Mouse (Mus musculus) midbrain, embryonic 14.5 days (tissue): Measurements from ENCODE around the gene Mettl22. TPM values are rescaled to one million over a fixed set of nuclear protein-coding genes. Genes with fewer than 3 reads are reported as not detected.
A peak's percentile ranks its signal among the peaks of the same experiment; 100 is the strongest.

Source experiments
- ATAC-seq: fragments of 200-750 bp; cut with Nextera tagmentation; 2 replicates; pipeline ENCODE4 v1.8.0; 2017; ENCODE audit warnings: moderate number of reproducible peaks, moderate library complexity; ENCODE audit not compliant: low FRiP score, low TSS enrichment
- DNase-seq: peaks from one replicate; pipeline ENCODE4 v3.0.0-alpha.2; 2015
- H3K27ac ChIP-seq: fragments of 300-500 bp; sonication (generic); replicated peaks from 2 replicates; pipeline ENCODE4 v1.5.1; 2014; ENCODE audit warnings: mild to moderate bottlenecking, low read depth, low read length, moderate library complexity
- H3K27me3 ChIP-seq: fragments of 300-500 bp; sonication (generic); 2 replicates; pipeline ENCODE4 v1.6.1; 2014; ENCODE audit warnings: low read length, control low read depth, mixed read lengths; ENCODE audit not compliant: control insufficient read depth, insufficient read depth
- H3K36me3 ChIP-seq: fragments of 300-500 bp; sonication (generic); 2 replicates; pipeline ENCODE4 v1.6.1; 2014; ENCODE audit warnings: low read length, control low read depth; ENCODE audit not compliant: control insufficient read depth, insufficient read depth
- H3K4me1 ChIP-seq: fragments of 300-500 bp; sonication (generic); 2 replicates; pipeline ENCODE4 v1.6.1; 2014; ENCODE audit warnings: mild to moderate bottlenecking, antibody characterized with exemption, low read length, control low read depth; ENCODE audit not compliant: control insufficient read depth, insufficient read depth
- H3K4me2 ChIP-seq: fragments of 300-500 bp; sonication (generic); 2 replicates; pipeline ENCODE4 v1.6.1; 2014; ENCODE audit warnings: mild to moderate bottlenecking, low read length, moderate library complexity
- H3K4me3 ChIP-seq: fragments of 300-500 bp; sonication (generic); replicated peaks from 2 replicates; pipeline ENCODE4 v1.5.1; 2014; ENCODE audit warnings: low read depth, low read length
- H3K9ac ChIP-seq: fragments of 300-500 bp; sonication (generic); replicated peaks from 2 replicates; pipeline ENCODE4 v1.6.1; 2014; ENCODE audit warnings: mild to moderate bottlenecking, low read length, moderate library complexity
- H3K9me3 ChIP-seq: fragments of 300-500 bp; sonication (generic); 2 replicates; pipeline ENCODE4 v1.6.1; 2016; ENCODE audit warnings: low read length, control low read depth, mixed read lengths; ENCODE audit not compliant: control insufficient read depth
- WGBS: fragments of 180-500 bp; shearing (Covaris S2); extraction: QIAGEN DNeasy Blood & Tissue Kit; methylation state at CpG from one replicate; pipeline ENCODE4 v1.1.7; 2014; 5-methylcytosine and 5-hydroxymethylcytosine counted together
- polyA plus RNA-seq: library from polyadenylated mRNA; unstranded; fragments of >200 nt; fragmentation: Nextera tagmentation; extraction: Ambion mirVana; gene quantifications from 2 replicates; pipeline ENCODE4 v1.2.1, GENCODE M21; 2014

Mettl22 gene
- polyA plus RNA-seq: 44.4 and 73.1 TPM in 2 replicates

DNA sequence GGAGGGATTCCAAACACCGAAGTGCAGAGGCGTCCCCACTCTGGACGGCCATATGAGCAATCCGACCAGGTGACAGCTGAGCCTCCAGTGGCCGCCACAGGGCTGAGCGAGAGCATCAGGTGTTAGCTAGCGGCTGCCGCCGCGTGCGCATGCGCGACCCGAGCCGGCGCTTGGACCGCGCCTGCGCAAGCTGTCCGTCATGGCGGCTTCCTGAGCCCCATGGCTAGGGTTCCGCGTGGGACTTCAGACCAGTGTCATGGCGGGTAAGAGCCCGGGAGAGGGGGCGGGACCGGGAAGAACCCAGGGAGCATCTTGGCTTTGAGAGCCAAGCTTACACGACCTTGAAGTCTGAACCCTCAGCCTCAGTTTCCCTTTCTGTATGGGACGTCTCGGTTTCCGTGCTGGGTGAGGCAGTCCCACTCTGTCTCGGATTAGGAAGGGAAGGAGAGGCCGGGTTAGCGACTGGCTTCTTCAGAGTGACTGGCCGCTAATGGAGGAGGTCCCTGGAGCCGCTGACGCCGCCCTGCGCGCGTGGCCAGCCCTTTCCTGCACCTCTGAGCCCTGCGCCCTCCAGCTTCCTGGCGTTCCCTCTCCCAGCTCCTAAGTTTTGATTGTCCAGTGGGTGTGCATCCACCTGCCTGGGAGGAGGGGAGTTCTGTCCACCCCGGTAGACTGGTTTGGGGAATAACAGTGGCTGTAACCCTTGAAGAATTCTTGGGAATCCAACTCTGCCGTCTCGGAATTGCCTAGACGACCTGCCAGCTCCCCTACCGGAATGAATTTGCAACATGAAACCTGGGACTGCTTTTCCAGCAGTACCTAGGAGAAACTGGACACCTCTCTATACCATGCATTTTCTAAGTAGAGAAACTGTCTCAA, at the start of gene Mettl22:
Mettl22 (plus strand) TSS at position 186 of the 879 bp plus-strand sequence.
- peak; percentile 98 for ATAC-seq
- Histone ChIP-seq H3K4me1 (peaks cover 5% of the 10 kb centered on the region), H3K9me3 (no peaks in the 10 kb centered on the region), H3K36me3 (0 out of 2 replicates have a peak, but pooled peaks cover 3% of the 10 kb centered on the region), H3K9ac (peak within 1 kb of the TSS; percentile 69), H3K27me3 (no peaks in the 10 kb centered on the region), H3K4me2 (peak within 1 kb of the TSS; percentile 78), H3K4me3 (peak within 1 kb of the TSS; percentile 60), H3K27ac (peak within 1 kb of the TSS; percentile 15)
- DNase-seq: peak; percentile 97
- under 1% methylated on average over 48 of the region's 48 CpGs for WGBS

DNA sequence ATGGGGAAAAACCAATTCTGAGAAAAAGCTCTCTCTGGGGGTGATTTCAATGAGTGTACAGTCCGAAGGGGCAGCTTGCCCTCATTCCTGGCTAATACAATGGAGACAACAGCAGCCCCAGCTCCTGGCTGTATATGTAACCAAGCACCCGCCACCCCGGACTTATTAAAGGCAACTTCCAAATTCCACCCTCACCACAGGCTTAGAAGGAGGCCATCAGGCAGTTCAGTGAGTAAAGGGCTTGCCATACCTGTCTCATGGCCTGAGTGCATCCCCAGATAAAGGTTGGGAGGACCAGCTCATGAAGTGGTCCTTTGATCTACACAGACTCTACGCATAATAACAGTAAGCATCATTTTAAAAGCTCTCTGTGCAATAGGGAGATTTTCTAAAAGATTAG, 49.7 kb upstream of the Mettl22 start:
- no peak overlapping the region for H3K27ac ChIP-seq
- WGBS: 86% methylated on average over 4 of the region's 4 CpGs
- peaks cover 4% of the 10 kb centered on the region; the same call in 1 of the 2 replicates for H3K4me1 ChIP-seq
- no peak for ATAC-seq
- peaks cover 29% of the 10 kb centered on the region for H3K27me3 ChIP-seq
- no peak overlapping the region for H3K9ac ChIP-seq
- no peak overlapping the region for H3K4me3 ChIP-seq
- H3K9me3 ChIP-seq: no peaks in the 10 kb centered on the region
- H3K36me3 ChIP-seq: no peaks in the 10 kb centered on the region
- H3K4me2 ChIP-seq: no peak overlapping the region
- DNase-seq: no peak

DNA sequence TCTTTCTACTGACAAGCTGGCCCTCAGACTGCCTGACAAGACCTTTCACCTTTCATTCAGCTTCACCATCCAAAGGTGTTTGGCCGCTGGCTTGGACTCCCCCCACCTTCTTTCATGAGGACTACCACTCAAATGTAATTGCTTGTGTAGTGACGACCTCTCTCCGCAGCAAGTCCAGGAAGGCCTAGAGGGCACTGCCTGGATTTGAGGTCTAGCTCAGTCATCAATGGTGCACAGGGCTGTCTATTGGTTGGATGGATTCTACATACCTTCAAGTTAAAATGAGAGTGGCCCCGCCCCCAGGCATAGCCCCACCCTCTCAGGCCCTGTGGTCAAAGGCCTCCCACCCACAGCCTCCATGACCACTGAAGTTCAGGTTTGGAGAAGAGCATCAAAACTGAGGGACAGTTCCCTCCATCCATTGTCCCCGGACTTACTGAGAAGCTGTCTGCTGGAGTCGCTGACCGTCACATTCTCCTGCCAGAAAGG, 46.9 kb upstream of the Mettl22 start:
- H3K4me2 ChIP-seq: no peak overlapping the region
- DNase-seq: no peak

DNA sequence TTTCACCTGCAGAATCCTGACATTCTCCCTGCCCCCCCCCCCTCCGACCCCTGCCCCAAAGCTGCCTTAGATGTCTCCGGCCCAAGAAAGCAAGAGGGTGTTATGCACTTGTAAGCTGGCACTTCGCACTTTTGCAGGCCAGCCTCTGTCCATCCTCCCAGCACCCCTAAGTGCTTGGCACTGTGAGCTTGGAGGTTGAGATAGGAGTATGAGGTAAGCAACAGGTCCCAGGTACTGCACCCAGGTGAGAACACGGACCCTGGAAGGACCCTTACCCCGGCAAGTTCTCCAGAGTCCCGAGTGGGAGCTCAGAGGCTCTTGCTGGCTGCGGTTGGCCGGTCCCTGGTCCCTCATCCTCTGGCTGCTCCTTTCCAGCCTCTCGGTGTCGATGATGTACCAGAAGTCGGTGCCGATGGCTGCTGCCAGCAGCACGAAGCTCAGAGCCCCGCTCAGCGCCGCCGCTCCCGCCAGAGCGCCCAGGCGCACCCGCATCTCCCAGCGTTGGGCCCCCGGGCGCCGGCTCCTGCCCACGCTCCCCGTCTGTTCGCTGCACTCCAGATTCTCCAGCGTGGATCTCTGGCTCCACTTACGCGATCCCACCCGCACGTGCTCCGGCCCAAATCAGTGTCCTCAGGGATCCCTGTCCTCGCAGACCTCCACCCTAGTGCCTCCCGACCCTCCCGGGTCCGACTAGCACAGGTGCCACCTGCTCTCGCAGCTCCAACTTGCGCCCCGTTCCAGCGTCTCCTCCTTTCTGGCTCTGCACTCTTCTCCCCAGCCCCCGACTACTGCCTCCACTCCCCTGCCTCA, 46.2 kb upstream of the Mettl22 start:
- Histone ChIP-seq H3K9ac (peak overlapping the region; percentile 31), H3K27me3 (peaks cover 38% of the 10 kb centered on the region), H3K4me3 (peak overlapping the region; percentile 36), H3K27ac (no peak overlapping the region), H3K9me3 (no peaks in the 10 kb centered on the region), H3K36me3 (no peaks in the 10 kb centered on the region), H3K4me1 (peaks cover 4% of the 10 kb centered on the region; the same call in 1 of the 2 replicates), H3K4me2 (peak overlapping the region; percentile 71)
- WGBS: 3% methylated on average over 43 of the region's 43 CpGs
- ATAC-seq: no peak
- DNase-seq: peak; percentile 38

More for the DNA sequence above, 46.9 kb upstream of the Mettl22 start:
- WGBS: 42% methylated on average over 7 of the region's 7 CpGs
- H3K27me3 ChIP-seq: peaks cover 38% of the 10 kb centered on the region
- H3K4me1 ChIP-seq: peaks cover 4% of the 10 kb centered on the region; the same call in 1 of the 2 replicates
- no peaks in the 10 kb centered on the region for H3K36me3 ChIP-seq
- no peak overlapping the region for H3K9ac ChIP-seq
- no peak for ATAC-seq
- no peaks in the 10 kb centered on the region for H3K9me3 ChIP-seq
- no peak overlapping the region for H3K27ac ChIP-seq
- no peak overlapping the region for H3K4me3 ChIP-seq

DNA sequence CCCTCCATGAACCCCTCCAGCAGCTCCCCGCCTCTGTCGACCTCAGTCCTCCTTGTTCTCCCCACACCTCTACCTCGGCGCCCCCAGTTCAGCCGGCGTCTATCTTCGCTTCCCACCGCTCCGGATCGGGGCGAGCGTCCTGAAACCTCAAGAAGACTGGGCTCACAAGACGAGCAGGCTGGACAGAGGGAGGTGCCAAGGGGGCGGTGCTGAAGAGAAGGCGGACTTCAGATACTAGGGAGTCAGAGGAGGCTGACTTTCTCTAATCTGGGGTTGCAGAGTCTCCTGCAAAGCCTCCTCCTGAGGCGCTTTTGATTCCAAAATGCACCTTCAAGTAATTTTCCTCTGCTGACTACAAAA, 45.6 kb upstream of the Mettl22 start, which contains the start of gene Tmem114:
Tmem114 (minus strand) TSS at position 166 of the 360 bp plus-strand sequence.
- DNase-seq: peak; percentile 39
- no peaks in the 10 kb centered on the region for H3K36me3 ChIP-seq
- peaks cover 4% of the 10 kb centered on the region; the same call in 1 of the 2 replicates for H3K4me1 ChIP-seq
- peak within 1 kb of the TSS; percentile 31 for H3K9ac ChIP-seq
- H3K27me3 ChIP-seq: peaks cover 38% of the 10 kb centered on the region
- H3K4me2 ChIP-seq: peak within 1 kb of the TSS; percentile 71
- H3K9me3 ChIP-seq: no peaks in the 10 kb centered on the region
- no peak for ATAC-seq
- 2% methylated on average over 16 of the region's 16 CpGs for WGBS
- no peak within 1 kb of the TSS for H3K27ac ChIP-seq
- H3K4me3 ChIP-seq: peak within 1 kb of the TSS; percentile 36

DNA sequence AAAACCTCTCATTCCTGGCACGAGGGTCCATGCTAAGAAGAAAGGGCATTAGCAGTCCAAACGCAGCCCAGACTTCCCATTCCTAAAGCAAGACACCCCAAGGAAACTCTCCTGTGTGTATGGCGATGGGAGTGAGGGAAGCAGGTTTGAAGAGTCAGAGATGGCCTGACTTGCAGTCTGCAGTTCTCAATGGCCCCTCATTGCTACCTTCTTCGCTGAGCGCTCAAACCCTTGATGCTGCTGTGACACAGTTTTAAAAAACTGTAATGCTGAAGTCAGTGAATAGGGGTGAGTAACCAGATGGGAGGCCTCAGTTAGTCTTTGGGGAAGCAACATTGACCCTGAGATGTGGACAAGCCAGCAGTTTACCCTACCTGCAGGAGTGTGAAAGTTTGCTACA, 44.9 kb upstream of the Mettl22 start:
- Histone ChIP-seq H3K36me3 (no peaks in the 10 kb centered on the region), H3K4me1 (peaks cover 4% of the 10 kb centered on the region; the same call in 1 of the 2 replicates), H3K9ac (no peak overlapping the region), H3K4me2 (no peak overlapping the region), H3K27ac (no peak overlapping the region), H3K27me3 (peaks cover 38% of the 10 kb centered on the region), H3K9me3 (no peaks in the 10 kb centered on the region), H3K4me3 (no peak overlapping the region)
- 83% methylated on average over 5 of the region's 5 CpGs for whole genome bisulfite sequencing
- no peak for ATAC-seq
- no peak for DNase-seq

DNA sequence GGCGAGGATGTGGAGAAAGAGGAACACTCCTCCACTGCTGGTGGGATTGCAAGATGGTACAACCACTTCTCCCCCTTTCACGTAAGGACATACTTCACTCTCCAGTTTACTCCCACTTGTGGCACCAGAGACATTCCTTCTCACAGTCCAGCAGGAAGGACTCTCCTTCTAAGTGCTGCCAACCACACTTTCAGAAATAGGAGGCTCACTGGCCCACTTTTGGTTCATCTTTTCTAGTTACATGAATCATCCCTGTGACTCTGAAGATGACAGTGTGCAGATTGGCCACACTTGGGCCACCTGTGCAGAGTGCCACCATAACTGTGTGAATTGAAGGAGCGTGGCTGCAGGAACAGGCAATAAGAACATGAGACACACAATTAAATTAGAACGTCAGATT, 41.1 kb upstream of the Mettl22 start:
- no peak for ATAC-seq
- WGBS: 88% methylated on average over 4 of the region's 4 CpGs
- Histone ChIP-seq H3K27ac (no peak overlapping the region), H3K27me3 (peaks cover 22% of the 10 kb centered on the region), H3K9me3 (no peaks in the 10 kb centered on the region), H3K4me3 (no peak overlapping the region), H3K4me1 (peaks cover 2% of the 10 kb centered on the region; the same call in 1 of the 2 replicates), H3K4me2 (no peak overlapping the region), H3K36me3 (no peaks in the 10 kb centered on the region), H3K9ac (no peak overlapping the region)
- DNase-seq: no peak

DNA sequence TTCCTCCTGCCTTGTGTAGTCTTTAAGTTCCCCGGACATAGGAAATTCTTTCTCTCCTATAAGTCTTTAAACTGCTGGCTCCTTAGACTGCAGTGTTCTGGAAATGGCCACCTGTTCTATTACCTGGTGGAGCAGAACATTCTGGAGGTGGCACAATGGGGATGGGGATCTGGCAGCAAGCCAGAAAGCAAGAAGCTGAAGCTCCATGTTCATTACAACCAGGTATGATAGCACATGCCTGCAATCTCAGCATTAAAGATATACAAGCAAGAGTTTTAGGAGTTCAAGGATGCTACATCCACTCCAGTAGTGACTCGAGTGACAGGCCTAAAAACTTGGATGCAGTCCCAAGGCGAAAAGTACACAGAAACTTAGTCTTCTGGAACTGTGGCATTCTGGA, 38.0 kb upstream of the Mettl22 start:
- ATAC-seq: no peak
- Histone ChIP-seq H3K4me2 (no peak overlapping the region), H3K4me3 (no peak overlapping the region), H3K27me3 (no peaks in the 10 kb centered on the region), H3K27ac (no peak overlapping the region), H3K36me3 (no peaks in the 10 kb centered on the region), H3K4me1 (no peaks in the 10 kb centered on the region), H3K9me3 (no peaks in the 10 kb centered on the region), H3K9ac (no peak overlapping the region)
- WGBS: 88% methylated on average over 3 of the region's 3 CpGs
- no peak for DNase-seq
